ENCODE assay signal across 16 mouse cellular contexts in genomic region chr13:58940798-58941197, GRCm38 (mm10).
DNase-seq lines count a peak whose midpoint lies in the region; TF ChIP-seq lines count a peak whose summit lies in the region.
"Had no signal": no experiment of that assay in that cellular context is flagged by ENCODE, and none has a peak within 500 bp of the region (broad histone marks: within the 10 kb centered on the region; RNA-seq: fewer than 3 reads in every experiment).

No protein-coding gene starts in this region.

- 76% methylated on average over 7 of the region's 7 CpGs for WGBS in cerebellum, adult 2 months

- H3K4me1 ChIP-seq in cerebellum, adult 2 months (ENCODE audit: control insufficient read depth, insufficient read depth, low read length), result peaks cover 42% of the 10 kb centered on the region
- peaks cover 20% of the 10 kb centered on the region for H3K4me1 ChIP-seq in cortical plate, adult 2 months (ENCODE audit: control insufficient read depth, insufficient read depth, low read length)
- H3K4me1 ChIP-seq: heart, embryonic 15.5 days had no signal

- DNase-seq in cerebellum, adult 2 months, result no peak
- DNase-seq in cerebellum, adult 11 months, result no peak
- peak; percentile 16 for DNase-seq in lung, postnatal 10 days
- DNase-seq in lung, postnatal 14 days, result no peak
- DNase-seq in ES-CJ7 (ENCODE audit: low read depth, low spot score) (peak; percentile 64), adipocyte (ENCODE audit: low spot score) (no peak)
- no peak for DNase-seq in urinary bladder, postnatal 36 days (ENCODE audit: low spot score in 2 of 2)
- DNase-seq: adrenal gland, postnatal 10 days; B cell, adult 2 months; cerebellum, postnatal 36 days; gastrocnemius, postnatal 10 days; heart, adult 18-20 months; heart, postnatal 14 days had no signal

- no peak for TF ChIP-seq CTCF in cerebellum, adult 2 months (IDR thresholded peaks at IDR 0.05; ENCODE audit: borderline replicate concordance, insufficient read depth, low read depth, low read length)
- TF ChIP-seq CTCF in cortical plate, adult 2 months (IDR thresholded peaks at IDR 0.05; ENCODE audit: extremely low read depth, insufficient read depth, low read length), result no peak

- 0 out of 2 replicates have a peak overlapping the region, but pooled peaks have one; percentile 8 for H3K27ac ChIP-seq in cerebellum, adult 2 months (ENCODE audit: insufficient read depth, low read length)
- peak overlapping the region; percentile 72 for H3K27ac ChIP-seq in cortical plate, adult 2 months (ENCODE audit: insufficient read depth, low read length)
- H3K27ac ChIP-seq: embryonic facial prominence, embryonic 10.5 days; heart, embryonic 15.5 days had no signal

- H3K27me3 ChIP-seq in cerebellum, adult 2 months (ENCODE audit: control insufficient read depth, insufficient read depth, low read length), result no peaks in the 10 kb centered on the region
- H3K27me3 ChIP-seq: heart, embryonic 15.5 days had no signal

- no peak for TF ChIP-seq POLR2A in cerebellum, adult 2 months (IDR thresholded peaks at IDR 0.05; ENCODE audit: borderline replicate concordance, insufficient read depth, low read length)
- no peak for TF ChIP-seq POLR2A in cortical plate, adult 2 months (IDR thresholded peaks at IDR 0.05; ENCODE audit: extremely low read depth, insufficient read depth, low read length)

- H3K4me3 ChIP-seq in cerebellum, adult 2 months (replicated peaks; ENCODE audit: insufficient read depth, low read depth, low read length), result no peak overlapping the region
- H3K4me3 ChIP-seq in cortical plate, adult 2 months (ENCODE audit: insufficient read depth, low read length), result no peak overlapping the region
- H3K4me3 ChIP-seq: embryonic facial prominence, embryonic 10.5 days; heart, embryonic 15.5 days had no signal

Comparison
In these comparisons a context has a peak if more than half of its experiments do, and no peak if none do; other contexts are left out.
1. DNase-seq: peak in lung, postnatal 10 days (single experiment) and ES-CJ7 (single experiment); none in cerebellum, adult 2 months (0 of 2), cerebellum, adult 11 months (single experiment), lung, postnatal 14 days (single experiment), urinary bladder, postnatal 36 days (0 of 2) and adipocyte (single experiment).